Mouse (Mus musculus): Measurements from ENCODE around the gene Serpini1.

Gene Serpini1

GRCm38 (mm10) chr3:75557292-75557691 is at the start of gene Serpini1:
Serpini1 (plus strand) TSS chr3:75557547.
- DNase-seq (ENCODE audit: low spot score in 2 of 2), result peak; percentile 87 to 93

- DNase-seq (ENCODE audit: low spot score in 2 of 2), result peak in 1 of 2 experiments; percentile 37
Observed at GRCm38 (mm10) chr3:75517631-75518250, 39.6 kb upstream of the Serpini1 start.

GRCm38 (mm10) chr3:75521314-75521713 is 36.0 kb upstream of the Serpini1 start:
- no peak for DNase-seq (ENCODE audit: low spot score in 2 of 2)

- no peak for DNase-seq (ENCODE audit: low spot score in 2 of 2)
Observed at GRCm38 (mm10) chr3:75522527-75522926, 34.8 kb upstream of the Serpini1 start.

GRCm38 (mm10) chr3:75531074-75531473 is 26.3 kb upstream of the Serpini1 start:
- DNase-seq (ENCODE audit: low spot score in 2 of 2), result no peak

- DNase-seq (ENCODE audit: low spot score in 2 of 2), result no peak
Observed at GRCm38 (mm10) chr3:75534045-75534834, 23.1 kb upstream of the Serpini1 start.

- DNase-seq (ENCODE audit: low spot score in 2 of 2), result no peak
Observed at GRCm38 (mm10) chr3:75541259-75541658, 16.1 kb upstream of the Serpini1 start.

- DNase-seq (ENCODE audit: low spot score in 2 of 2), result no peak
Observed at GRCm38 (mm10) chr3:75542852-75543251, 14.5 kb upstream of the Serpini1 start.

- no peak for DNase-seq (ENCODE audit: low spot score in 2 of 2)
Observed at GRCm38 (mm10) chr3:75544287-75544686, 13.1 kb upstream of the Serpini1 start.

- DNase-seq (ENCODE audit: low spot score in 2 of 2), result no peak
Observed at GRCm38 (mm10) chr3:75551248-75551647, 6.1 kb upstream of the Serpini1 start.

GRCm38 (mm10) chr3:75556121-75556694 is 1.1 kb upstream of the Serpini1 start:
- no peak for DNase-seq (ENCODE audit: low spot score in 2 of 2)

- DNase-seq (ENCODE audit: low spot score in 2 of 2), result peak; percentile 100
Observed at GRCm38 (mm10) chr3:75556695-75557291, 554 bp upstream of the Serpini1 start, which contains the start of gene Pdcd10. Pdcd10 (minus strand) TSS chr3:75556856.

GRCm38 (mm10) chr3:75574074-75574473 is 16.7 kb downstream of the Serpini1 start:
- no peak for DNase-seq (ENCODE audit: low spot score in 2 of 2)

- no peak for DNase-seq (ENCODE audit: low spot score in 2 of 2)
Observed at GRCm38 (mm10) chr3:75575582-75575981, 18.2 kb downstream of the Serpini1 start.

- DNase-seq (ENCODE audit: low spot score in 2 of 2), result no peak
Observed at GRCm38 (mm10) chr3:75579352-75579751, 22.0 kb downstream of the Serpini1 start.

GRCm38 (mm10) chr3:75583293-75583692 is 25.9 kb downstream of the Serpini1 start:
- DNase-seq (ENCODE audit: low spot score in 2 of 2), result peak in 1 of 2 experiments; percentile 50

GRCm38 (mm10) chr3:75584898-75585297 is 27.6 kb downstream of the Serpini1 start:
- DNase-seq (ENCODE audit: low spot score in 2 of 2), result peak in 1 of 2 experiments; percentile 54

- DNase-seq (ENCODE audit: low spot score in 2 of 2), result no peak
Observed at GRCm38 (mm10) chr3:75611019-75611418, 53.7 kb downstream of the Serpini1 start.

- no peak for DNase-seq (ENCODE audit: low spot score in 2 of 2)
Observed at GRCm38 (mm10) chr3:75624627-75625026, 67.3 kb downstream of the Serpini1 start.

GRCm38 (mm10) chr3:75630988-75631615 is 73.8 kb downstream of the Serpini1 start:
- no peak for DNase-seq (ENCODE audit: low spot score in 2 of 2)

GRCm38 (mm10) chr3:75633221-75633620 is 75.9 kb downstream of the Serpini1 start:
- no peak for DNase-seq (ENCODE audit: low spot score in 2 of 2)

- DNase-seq (ENCODE audit: low spot score in 2 of 2), result no peak
Observed at GRCm38 (mm10) chr3:75633635-75634034, 76.3 kb downstream of the Serpini1 start.

Measured in left cerebral cortex, adult 9 months (tissue).